Mouse (Mus musculus) heart, postnatal 25 days (tissue): ENCODE measurements around the gene Rcor1. TPM values are rescaled to one million over a fixed set of nuclear protein-coding genes. Genes with fewer than 3 reads are reported as not detected.

Experiments used
- DNase-seq: peaks from one replicate; pipeline ENCODE4 v3.0.0; 2022; ENCODE audit warnings: low spot score
- intact Hi-C: fragments of 180-260 bp; cut with DNase I; formaldehyde crosslinking; loops from one replicate; pipeline ENCODE4 v1.15.1; 2025
- total RNA-seq, 2 experiments: library from RNA; stranded (reverse); gene quantifications; 2 replicates each; pipeline ENCODE4 v1.2.3; 2021

Gene Rcor1
- total RNA-seq, 2 experiments from 2014 or later: 14.8 to 17.4 TPM

- DNase-seq: no peak
- intact Hi-C loops: no loop called here
Observed at GRCm38 (mm10) chr12:111018068-111018467, 21.1 kb upstream of the Rcor1 start.

GRCm38 (mm10) chr12:111019086-111019485 is 20.1 kb upstream of the Rcor1 start:
- DNase-seq: no peak
- intact Hi-C loops: no loop called here

- intact Hi-C loops: no loop called here
- no peak for DNase-seq
Observed at GRCm38 (mm10) chr12:111021138-111021537, 18.0 kb upstream of the Rcor1 start.

DNA sequence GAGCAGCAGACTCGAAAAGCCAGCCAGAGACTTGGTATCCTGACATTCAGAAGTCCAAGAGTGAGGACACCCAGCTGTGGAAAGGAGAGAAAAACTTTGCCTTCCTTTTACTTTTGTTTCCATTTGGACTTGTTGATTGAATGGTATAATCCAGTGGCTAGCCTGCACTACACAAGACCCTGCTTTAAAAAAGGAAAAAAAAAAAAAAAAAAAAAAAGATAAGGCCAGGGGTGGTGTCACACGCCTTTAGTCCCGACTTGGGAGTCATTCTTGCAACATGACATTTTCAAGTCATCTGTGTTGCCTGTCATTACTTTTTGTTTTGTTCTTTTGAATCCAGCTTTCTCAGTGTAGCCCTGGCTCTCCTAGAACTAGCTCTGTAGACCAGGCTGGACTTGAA is 17.6 kb upstream of the Rcor1 start:
- intact Hi-C loops: no loop called here
- DNase-seq: no peak

GRCm38 (mm10) chr12:111028176-111029167 is 10.7 kb upstream of the Rcor1 start:
- intact Hi-C loops: no loop called here

GRCm38 (mm10) chr12:111029291-111029890 is 9.8 kb upstream of the Rcor1 start:
- no peak for DNase-seq
- intact Hi-C loops: no loop called here

More at GRCm38 (mm10) chr12:111028176-111029167, 10.7 kb upstream of the Rcor1 start:
- no peak for DNase-seq

DNA sequence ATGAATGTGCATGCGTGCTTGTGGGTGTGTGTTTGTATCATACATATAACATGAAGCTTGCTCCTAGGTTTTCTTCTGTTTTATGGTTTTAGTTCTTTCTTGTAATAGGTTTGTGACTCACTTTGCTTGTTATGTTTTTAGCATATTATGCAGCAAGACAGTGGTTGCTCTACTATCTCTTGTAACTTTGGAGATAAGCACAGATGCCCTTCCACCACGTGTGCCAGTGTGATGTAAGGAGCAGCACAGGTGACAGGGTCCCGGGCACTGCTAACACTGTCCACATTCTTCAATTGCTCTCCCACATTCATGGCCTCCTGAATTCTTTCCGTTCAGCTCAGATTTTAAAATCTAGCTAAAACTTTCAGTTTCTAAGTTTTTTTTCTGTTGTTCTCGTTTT is 6.3 kb upstream of the Rcor1 start:
- intact Hi-C loops: no loop called here
- no peak for DNase-seq

GRCm38 (mm10) chr12:111035182-111035824 is 3.8 kb upstream of the Rcor1 start:
- intact Hi-C loops: no loop called here
- no peak for DNase-seq

DNA sequence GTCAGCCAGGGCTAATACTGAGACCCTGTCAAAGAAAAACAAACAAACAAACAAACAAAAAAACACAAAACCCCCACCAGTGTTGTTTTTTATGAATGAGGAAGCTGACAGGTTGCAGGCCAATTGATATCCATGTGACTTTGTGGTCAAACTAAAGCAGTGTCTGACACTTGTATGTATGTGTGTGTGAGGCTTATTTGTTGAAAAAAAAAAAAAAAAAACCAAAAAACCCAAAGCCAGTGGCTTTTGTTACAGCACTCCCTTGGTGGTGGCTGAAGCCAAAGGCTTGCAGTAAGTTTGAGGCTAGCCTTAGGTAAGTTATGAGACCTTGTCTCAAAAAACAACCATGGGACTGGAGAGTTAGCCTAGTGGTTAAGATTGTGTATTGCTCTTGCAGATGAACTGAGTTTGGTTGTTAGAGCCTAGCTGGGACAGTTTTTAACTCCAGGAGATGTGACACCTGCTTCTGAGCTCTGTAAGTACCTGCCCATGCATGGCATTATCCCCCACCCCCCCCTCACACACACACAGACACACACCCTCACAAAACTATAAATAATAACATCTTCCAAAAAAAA is 2.9 kb upstream of the Rcor1 start:
- no peak for DNase-seq
- intact Hi-C loops: no loop called here

GRCm38 (mm10) chr12:111037241-111038180 is 1.6 kb upstream of the Rcor1 start:
- intact Hi-C loops: no loop called here
- peak; percentile 14 for DNase-seq

- intact Hi-C loops: no loop called here
- DNase-seq: peak; percentile 43
Observed at GRCm38 (mm10) chr12:111038231-111038975, 748 bp upstream of the Rcor1 start.

GRCm38 (mm10) chr12:111039771-111040530 is 800 bp downstream of the Rcor1 start:
- intact Hi-C loops: no loop called here
- DNase-seq: peak; percentile 9

DNA sequence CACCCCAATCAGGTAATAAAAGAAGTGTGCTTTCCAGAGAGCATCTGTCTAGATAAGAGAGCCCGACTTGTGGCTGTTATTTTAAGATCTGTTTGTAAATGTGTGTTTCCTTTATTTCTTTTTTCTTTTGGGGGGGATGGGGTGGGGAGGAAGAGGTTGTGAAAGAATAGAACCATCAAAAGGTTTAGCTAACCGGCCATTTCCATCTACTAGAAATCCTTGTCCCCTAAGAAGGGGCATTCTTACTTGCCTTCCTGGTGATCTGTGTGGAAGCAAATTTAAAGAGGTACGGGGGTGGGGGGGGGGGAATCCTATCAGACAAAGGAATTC is 1.3 kb downstream of the Rcor1 start:
- DNase-seq: no peak
- intact Hi-C loops: no loop called here

GRCm38 (mm10) chr12:111041196-111041595 is 2.0 kb downstream of the Rcor1 start:
- DNase-seq: no peak
- intact Hi-C loops: no loop called here

DNA sequence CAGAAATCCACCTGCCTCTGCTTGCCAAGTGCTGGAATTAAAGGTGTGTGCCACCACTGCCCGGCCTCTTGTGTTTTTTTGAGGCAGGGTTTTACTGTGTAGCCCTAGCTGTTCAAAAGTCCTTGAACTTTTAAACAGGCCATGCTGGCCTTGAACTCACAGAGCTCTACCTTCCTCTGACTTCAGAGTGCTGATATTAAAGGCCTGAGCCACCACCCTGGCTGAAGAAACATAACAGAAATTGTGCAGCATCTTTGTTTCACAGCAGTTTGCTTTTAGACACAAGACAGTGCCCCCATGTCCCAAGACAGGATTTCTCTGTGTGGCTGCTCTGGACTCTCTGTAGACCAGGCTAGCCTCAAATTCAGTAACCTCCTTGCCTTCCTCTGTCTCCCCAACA is 3.2 kb downstream of the Rcor1 start:
- DNase-seq: no peak
- intact Hi-C loops: no loop called here

DNA sequence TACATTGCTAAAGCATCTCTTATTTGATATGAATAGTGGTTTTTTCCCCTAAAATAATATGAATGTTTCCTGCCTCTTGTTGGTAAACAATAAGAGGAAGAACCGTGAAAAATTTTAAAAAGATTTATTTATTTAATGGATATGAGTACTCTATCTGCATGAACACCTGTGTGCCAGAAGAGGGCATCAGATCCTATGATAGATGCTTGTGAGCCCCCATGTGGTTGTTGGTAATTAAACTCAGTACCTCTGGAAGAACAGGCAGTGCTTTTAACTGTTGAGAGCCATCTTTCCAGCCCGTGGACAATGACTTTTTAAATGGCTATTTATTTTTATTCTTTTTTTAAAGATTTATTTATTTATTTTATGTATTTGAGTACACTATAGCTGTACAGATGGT is 5.7 kb downstream of the Rcor1 start:
- no peak for DNase-seq
- intact Hi-C loops: no loop called here

DNA sequence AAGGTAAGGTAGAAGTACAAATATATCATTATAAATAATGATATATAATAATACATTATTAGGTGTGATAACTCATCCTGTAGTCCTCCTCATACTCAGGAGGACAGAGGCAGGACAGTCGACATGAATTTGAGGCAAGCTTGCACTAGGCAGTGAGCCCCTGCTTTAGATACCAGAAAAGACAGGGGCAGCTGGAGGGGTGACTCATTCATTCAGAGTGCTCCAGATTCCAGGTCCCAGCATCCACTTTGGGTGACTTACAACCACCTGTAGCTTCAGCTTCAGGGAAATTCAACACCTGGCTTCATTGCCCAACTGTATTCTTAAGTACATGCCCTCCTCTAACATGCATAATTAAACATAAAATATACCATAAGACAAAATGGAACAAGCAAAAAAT is 7.7 kb downstream of the Rcor1 start:
- no peak for DNase-seq
- intact Hi-C loops: no loop called here

DNA sequence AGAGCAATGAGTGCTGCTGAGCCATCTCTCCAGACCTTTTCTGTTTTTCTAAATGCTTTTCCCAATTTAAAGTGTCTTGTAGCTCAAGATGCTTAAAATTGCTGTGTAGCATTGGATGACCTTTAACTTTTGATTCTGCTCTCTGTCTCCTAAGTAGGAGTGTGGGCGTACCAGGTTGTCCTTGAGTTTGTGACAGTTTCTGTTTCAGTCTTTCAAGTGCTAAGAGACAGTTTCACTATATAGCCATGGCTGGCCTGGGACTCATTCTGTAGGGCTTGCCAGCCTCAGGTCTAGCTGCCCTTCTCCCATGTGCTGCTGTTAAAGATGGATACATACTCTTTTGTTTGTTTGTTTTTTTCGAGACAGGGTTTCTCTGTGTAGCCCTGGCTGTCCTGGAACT is 9.1 kb downstream of the Rcor1 start:
- intact Hi-C loops: no loop called here
- no peak for DNase-seq
